Mouse (Mus musculus) midbrain, embryonic 11.5 days (tissue): ENCODE results near the gene Svep1. TPM values are rescaled to one million over a fixed set of nuclear protein-coding genes. Genes with fewer than 3 reads are reported as not detected.

Experiments
- ATAC-seq: fragments of 200-750 bp; cut with Nextera tagmentation; 2 replicates; pipeline ENCODE4 v1.8.0; 2017; ENCODE audit warnings: moderate TSS enrichment, moderate library complexity; ENCODE audit not compliant: low FRiP score
- DNase-seq: peaks from one replicate; pipeline ENCODE4 v3.0.0; 2015; ENCODE audit warnings: low spot score; ENCODE audit errors: missing footprints
- H3K27ac ChIP-seq: fragments of 300-500 bp; sonication (generic); 2 replicates; pipeline ENCODE4 v1.5.1; 2014; ENCODE audit warnings: low read depth, low read length
- H3K27me3 ChIP-seq: fragments of 300-500 bp; sonication (generic); 2 replicates; pipeline ENCODE4 v1.6.1; 2014; ENCODE audit warnings: mild to moderate bottlenecking, low read length, moderate library complexity, mixed read lengths; ENCODE audit not compliant: control insufficient read depth, insufficient read depth
- H3K36me3 ChIP-seq: fragments of 300-500 bp; sonication (generic); 2 replicates; pipeline ENCODE4 v1.6.1; 2014; ENCODE audit warnings: mild to moderate bottlenecking, low read length, moderate library complexity, mixed read lengths; ENCODE audit not compliant: control insufficient read depth, insufficient read depth
- H3K4me1 ChIP-seq: fragments of 300-500 bp; sonication (generic); 2 replicates; pipeline ENCODE4 v1.6.1; 2014; ENCODE audit warnings: low read length; ENCODE audit not compliant: control insufficient read depth, insufficient read depth
- H3K4me2 ChIP-seq: fragments of 300-500 bp; sonication (generic); 2 replicates; pipeline ENCODE4 v1.6.1; 2014; ENCODE audit warnings: mild to moderate bottlenecking, moderate library complexity
- H3K4me3 ChIP-seq: fragments of 300-500 bp; sonication (generic); 2 replicates; pipeline ENCODE4 v1.5.1; 2014; ENCODE audit warnings: low read depth, low read length
- H3K9ac ChIP-seq: fragments of 300-500 bp; sonication (generic); 2 replicates; pipeline ENCODE4 v1.6.1; 2014; ENCODE audit warnings: low read length
- H3K9me3 ChIP-seq: fragments of 300-500 bp; sonication (generic); 2 replicates; pipeline ENCODE4 v1.6.1; 2016; ENCODE audit warnings: low read length; ENCODE audit not compliant: control insufficient read depth
- WGBS: fragments of 180-500 bp; shearing (Covaris S2); extraction: QIAGEN DNeasy Blood & Tissue Kit; methylation state at CpG from one replicate; pipeline ENCODE4 v1.1.7; 2014; 5-methylcytosine and 5-hydroxymethylcytosine counted together
- polyA plus RNA-seq: library from polyadenylated mRNA; unstranded; fragments of >200 nt; fragmentation: Nextera tagmentation; extraction: Ambion mirVana; gene quantifications from 2 replicates; pipeline ENCODE4 v1.2.1, GENCODE M21; 2014

The Svep1 gene
- polyA plus RNA-seq = 1.7 and 2.2 TPM in 2 replicates

- Histone ChIP-seq H3K9ac (peak within 1 kb of the TSS; percentile 44), H3K4me1 (peaks cover 4% of the 10 kb centered on the region), H3K9me3 (no peaks in the 10 kb centered on the region), H3K4me3 (peak within 1 kb of the TSS; percentile 42), H3K27me3 (peaks cover 17% of the 10 kb centered on the region), H3K27ac (no peak within 1 kb of the TSS), H3K4me2 (peak within 1 kb of the TSS; percentile 86), H3K36me3 (no peaks in the 10 kb centered on the region)
- under 1% methylated on average over 47 of the region's 47 CpGs for WGBS
- ATAC-seq (peak; percentile 85), DNase-seq (peak; percentile 93)
Measured at GRCm38 (mm10) chr4:58206115-58206945, at the start of gene Svep1. Gene Svep1, minus strand, starts transcription at chr4:58206859.

DNA sequence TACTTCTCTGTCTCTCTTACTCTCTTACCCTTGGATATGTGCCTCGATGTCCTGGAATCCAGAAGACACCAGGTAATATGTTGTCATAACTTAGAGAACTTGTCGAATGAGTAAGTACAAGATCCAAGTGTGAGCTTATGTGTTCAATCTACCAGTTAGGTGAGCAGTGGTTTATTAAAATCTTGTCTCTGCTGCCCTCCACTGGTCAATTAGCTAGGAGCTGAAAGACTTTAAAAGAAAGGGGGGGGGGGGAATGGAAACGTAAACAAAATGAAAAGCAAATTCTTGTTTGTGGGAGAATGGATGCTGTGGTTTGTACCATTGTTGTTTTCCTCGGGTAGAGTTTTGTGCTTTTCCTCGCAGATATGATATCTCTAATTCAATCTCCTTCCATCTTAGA lies 46.8 kb upstream of the Svep1 start:
- Histone ChIP-seq H3K9me3 (no peaks in the 10 kb centered on the region), H3K4me3 (no peak overlapping the region), H3K4me1 (no peaks in the 10 kb centered on the region), H3K27ac (no peak overlapping the region), H3K27me3 (no peaks in the 10 kb centered on the region), H3K4me2 (no peak overlapping the region), H3K9ac (no peak overlapping the region), H3K36me3 (no peaks in the 10 kb centered on the region)
- WGBS = 45% methylated on average over 5 of the region's 5 CpGs
- no peak for ATAC-seq
- DNase-seq = peak; percentile 89

GRCm38 (mm10) chr4:58252381-58252780 lies 45.7 kb upstream of the Svep1 start:
- H3K27me3 ChIP-seq = no peaks in the 10 kb centered on the region
- ATAC-seq (no peak), DNase-seq (no peak)
- H3K4me3 ChIP-seq = no peak overlapping the region
- no peaks in the 10 kb centered on the region for H3K36me3 ChIP-seq
- H3K4me1 ChIP-seq = no peaks in the 10 kb centered on the region
- H3K9ac ChIP-seq = no peak overlapping the region
- WGBS = 90% methylated on average over 3 of the region's 3 CpGs
- no peak overlapping the region for H3K27ac ChIP-seq
- H3K9me3 ChIP-seq = no peaks in the 10 kb centered on the region
- H3K4me2 ChIP-seq = no peak overlapping the region

GRCm38 (mm10) chr4:58245544-58245943 lies 38.9 kb upstream of the Svep1 start:
- Histone ChIP-seq H3K36me3 (no peaks in the 10 kb centered on the region), H3K27ac (no peak overlapping the region), H3K4me2 (no peak overlapping the region), H3K9me3 (no peaks in the 10 kb centered on the region), H3K4me1 (no peaks in the 10 kb centered on the region), H3K27me3 (no peaks in the 10 kb centered on the region), H3K9ac (no peak overlapping the region), H3K4me3 (no peak overlapping the region)
- WGBS = 88% methylated on average over 1 of the region's 1 CpGs
- DNase-seq = no peak
- ATAC-seq = no peak

- no peaks in the 10 kb centered on the region for H3K4me1 ChIP-seq
- no peak overlapping the region for H3K27ac ChIP-seq
- DNase-seq (no peak), ATAC-seq (no peak)
- no peaks in the 10 kb centered on the region for H3K9me3 ChIP-seq
- H3K36me3 ChIP-seq = no peaks in the 10 kb centered on the region
- no peak overlapping the region for H3K4me3 ChIP-seq
- H3K4me2 ChIP-seq = no peak overlapping the region
- H3K27me3 ChIP-seq = no peaks in the 10 kb centered on the region
- no peak overlapping the region for H3K9ac ChIP-seq
- 82% methylated on average over 7 of the region's 7 CpGs for WGBS
Measured at GRCm38 (mm10) chr4:58240416-58240815, 33.8 kb upstream of the Svep1 start.

- Histone ChIP-seq H3K4me1 (no peaks in the 10 kb centered on the region), H3K9me3 (no peaks in the 10 kb centered on the region), H3K27ac (no peak overlapping the region), H3K4me2 (no peak overlapping the region), H3K36me3 (no peaks in the 10 kb centered on the region), H3K4me3 (no peak overlapping the region), H3K27me3 (no peaks in the 10 kb centered on the region), H3K9ac (no peak overlapping the region)
- DNase-seq (no peak), ATAC-seq (no peak)
- 59% methylated on average over 6 of the region's 6 CpGs for WGBS
Measured at GRCm38 (mm10) chr4:58235828-58236227, 29.2 kb upstream of the Svep1 start.

DNA sequence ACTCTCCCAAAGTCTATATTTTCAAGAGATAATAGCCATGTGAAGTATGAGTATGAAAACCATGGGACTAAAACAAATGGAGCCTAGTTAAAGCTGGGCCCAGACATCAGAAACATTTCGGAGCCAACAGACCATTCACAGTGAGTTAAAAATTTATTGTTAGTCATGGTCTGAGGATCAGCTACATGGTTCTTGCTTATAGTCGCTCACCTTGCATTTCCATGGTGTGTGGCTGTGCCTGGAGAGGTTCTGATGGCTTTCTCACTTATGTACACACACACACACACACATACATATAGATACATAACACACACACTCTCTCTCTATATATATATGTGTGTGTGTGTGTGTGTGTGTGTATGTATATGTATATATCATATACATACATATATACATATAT lies 16.8 kb upstream of the Svep1 start:
- no peak for DNase-seq

GRCm38 (mm10) chr4:58211374-58211773 lies 4.7 kb upstream of the Svep1 start:
- Histone ChIP-seq H3K9me3 (no peaks in the 10 kb centered on the region), H3K4me3 (no peak overlapping the region), H3K9ac (no peak overlapping the region), H3K27me3 (peaks cover 8% of the 10 kb centered on the region; the same call in 1 of the 2 replicates), H3K4me1 (no peaks in the 10 kb centered on the region), H3K4me2 (no peak overlapping the region), H3K36me3 (no peaks in the 10 kb centered on the region), H3K27ac (no peak overlapping the region)
- ATAC-seq (no peak), DNase-seq (no peak)
- 81% methylated on average over 6 of the region's 6 CpGs for WGBS

More for the DNA sequence above, 16.8 kb upstream of the Svep1 start:
- no peak overlapping the region for H3K9ac ChIP-seq
- H3K27me3 ChIP-seq = no peaks in the 10 kb centered on the region
- no peak overlapping the region for H3K4me2 ChIP-seq
- H3K9me3 ChIP-seq = no peaks in the 10 kb centered on the region
- 93% methylated on average over 2 of the region's 2 CpGs for WGBS
- H3K4me3 ChIP-seq = no peak overlapping the region
- ATAC-seq = no peak
- no peaks in the 10 kb centered on the region for H3K4me1 ChIP-seq
- no peaks in the 10 kb centered on the region for H3K36me3 ChIP-seq
- H3K27ac ChIP-seq = no peak overlapping the region

DNA sequence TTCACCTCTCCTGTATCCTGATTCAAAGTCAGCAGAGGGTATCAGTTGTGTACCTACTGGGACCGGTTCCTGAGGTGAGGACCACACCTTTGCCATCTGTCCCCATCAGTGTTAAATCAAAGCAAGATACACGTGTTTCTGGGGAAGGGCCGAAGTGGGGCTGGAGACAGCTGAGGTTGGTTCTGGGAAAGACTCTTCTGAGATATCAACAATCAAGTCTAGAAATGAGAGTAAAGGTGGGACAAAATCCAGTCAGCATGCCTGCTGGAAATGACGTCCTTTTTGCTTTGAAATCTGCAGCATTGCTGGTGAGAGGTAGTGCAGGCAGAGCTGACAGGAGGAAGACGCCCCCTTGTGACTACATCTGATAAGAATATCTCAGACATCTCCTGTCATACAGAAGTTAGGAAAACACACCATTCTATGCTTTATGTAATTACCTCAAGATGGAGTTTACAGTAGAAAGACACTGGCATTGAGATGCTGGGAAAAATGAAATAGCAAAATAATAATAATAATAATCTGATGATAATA lies 4.0 kb upstream of the Svep1 start:
- H3K9ac ChIP-seq = no peak overlapping the region
- ATAC-seq (no peak), DNase-seq (no peak)
- no peaks in the 10 kb centered on the region for H3K9me3 ChIP-seq
- H3K36me3 ChIP-seq = no peaks in the 10 kb centered on the region
- no peak overlapping the region for H3K27ac ChIP-seq
- H3K4me2 ChIP-seq = no peak overlapping the region
- no peak overlapping the region for H3K4me3 ChIP-seq
- 55% methylated on average over 5 of the region's 5 CpGs for WGBS
- peaks cover 11% of the 10 kb centered on the region for H3K27me3 ChIP-seq
- H3K4me1 ChIP-seq = peaks cover 2% of the 10 kb centered on the region
